Mouse (Mus musculus) MEL (cell line): ENCODE measurements around the gene Radil. TPM values are rescaled to one million over a fixed set of nuclear protein-coding genes. Genes with fewer than 3 reads are reported as not detected.
A peak's percentile ranks its signal among the peaks of the same experiment; 100 is the strongest.

Source experiments
- DNase-seq: peaks from one replicate; pipeline ENCODE4 v3.0.0; 2011; ENCODE audit warnings: low read depth, low spot score
- H3K27ac ChIP-seq: 2 replicates; pipeline ENCODE4 v1.5.1; 2012; ENCODE audit warnings: low read depth, mild to moderate bottlenecking, control low read depth, low read length, moderate library complexity; ENCODE audit not compliant: control insufficient read depth
- H3K27me3 ChIP-seq, 2 experiments: fragments of 150-350 bp in 1 of 2; sonication (generic) in 1 of 2; 2 replicates each; pipeline ENCODE4 v1.6.1; 2012; ENCODE audit warnings: low read length in 2 of 2, mild to moderate bottlenecking in 2 of 2, improper control_type of control experiment in 1 of 2, moderate library complexity in 1 of 2; ENCODE audit not compliant: insufficient read depth in 2 of 2, control insufficient read depth in 1 of 2
- H3K36me3 ChIP-seq, 2 experiments: 2 replicates each; pipeline ENCODE4 v1.6.1; 2012 to 2014; ENCODE audit warnings: low read length in 2 of 2, improper control_type of control experiment in 1 of 2, inconsistent platforms in 1 of 2, mild to moderate bottlenecking in 1 of 2; ENCODE audit not compliant: insufficient read depth in 2 of 2, control insufficient read depth in 1 of 2
- H3K4me1 ChIP-seq, 2 experiments: fragments of 150-350 bp in 1 of 2; sonication (generic) in 1 of 2; 2 replicates each; pipeline ENCODE4 v1.6.1; 2012; ENCODE audit warnings: low read length in 2 of 2, improper control_type of control experiment in 1 of 2, mild to moderate bottlenecking in 1 of 2; ENCODE audit not compliant: insufficient read depth in 2 of 2, control insufficient read depth in 1 of 2
- H3K4me3 ChIP-seq, 2 experiments: fragments of 150-350 bp in 1 of 2; sonication (generic) in 1 of 2; 2 replicates each; pipeline ENCODE4 v1.5.1; 2012; ENCODE audit warnings: low read depth in 2 of 2, low read length in 2 of 2, mild to moderate bottlenecking in 2 of 2, moderate library complexity in 2 of 2, control low read depth in 1 of 2, improper control_type of control experiment in 1 of 2; ENCODE audit not compliant: control insufficient read depth in 1 of 2, insufficient read depth in 1 of 2
- H3K79me2 ChIP-seq: 2 replicates; pipeline ENCODE4 v1.6.1; 2012; ENCODE audit warnings: mild to moderate bottlenecking, low read length, moderate library complexity; ENCODE audit not compliant: control insufficient read depth, poor library complexity, insufficient read depth
- H3K9ac ChIP-seq: 2 replicates; pipeline ENCODE4 v1.6.1; 2012; ENCODE audit warnings: low read depth, mild to moderate bottlenecking, control low read depth, low read length, moderate library complexity; ENCODE audit not compliant: control insufficient read depth, poor library complexity, severe bottlenecking
- H3K9me3 ChIP-seq: fragments of 150-350 bp; sonication (generic); replicated peaks from 2 replicates; pipeline ENCODE4 v1.6.1; 2012; ENCODE audit warnings: mild to moderate bottlenecking, low read length, improper control_type of control experiment, moderate library complexity; ENCODE audit not compliant: insufficient read depth
- BHLHE40 ChIP-seq: IDR thresholded peaks from 2 replicates; pipeline ENCODE4 v1.6.1; 2012; ENCODE audit warnings: low read depth, mild to moderate bottlenecking, inconsistent platforms, low read length, improper control_type of control experiment, borderline replicate concordance
- CHD1 ChIP-seq: IDR thresholded peaks from 2 replicates; pipeline ENCODE4 v1.6.1; 2012; ENCODE audit warnings: low read depth, mild to moderate bottlenecking, inconsistent platforms, low read length, improper control_type of control experiment
- CHD2 ChIP-seq: IDR thresholded peaks from 2 replicates; pipeline ENCODE4 v1.6.1; 2011; ENCODE audit warnings: low read length, improper control_type of control experiment
- CTCF ChIP-seq, 3 experiments: IDR thresholded peaks in 2 of 3; conservative IDR thresholded peaks in 1 of 3; 2 replicates each; pipeline ENCODE4 v1.5.1; 2011 to 2012; ENCODE audit warnings: low read length in 3 of 3, low read depth in 2 of 3, mild to moderate bottlenecking in 2 of 3, improper control_type of control experiment in 1 of 3, inconsistent platforms in 1 of 3, mixed read lengths in 1 of 3, moderate library complexity in 1 of 3; ENCODE audit not compliant: control insufficient read depth in 1 of 3, insufficient read depth in 1 of 3, poor library complexity in 1 of 3, severe bottlenecking in 1 of 3
- GABPA ChIP-seq: IDR thresholded peaks from 2 replicates; pipeline ENCODE4 v1.6.1; 2012; ENCODE audit warnings: low read depth, mild to moderate bottlenecking, inconsistent platforms, low read length, improper control_type of control experiment, moderate library complexity
- GATA1 ChIP-seq: IDR thresholded peaks from 2 replicates; pipeline ENCODE4 v1.6.1; 2011; ENCODE audit warnings: low read depth, low read length, improper control_type of control experiment
- HCFC1 ChIP-seq: IDR thresholded peaks from 2 replicates; pipeline ENCODE4 v1.6.1; 2012; ENCODE audit warnings: low read depth, mild to moderate bottlenecking, inconsistent platforms, low read length, improper control_type of control experiment, moderate library complexity
- JUND ChIP-seq: IDR thresholded peaks from 2 replicates; pipeline ENCODE4 v1.6.1; 2011; ENCODE audit warnings: low read depth, mild to moderate bottlenecking, improper control_type of control experiment, low read length
- KAT2A ChIP-seq: conservative IDR thresholded peaks from 2 replicates; pipeline ENCODE4 v1.6.1; 2012; ENCODE audit warnings: low read depth, low read length, improper control_type of control experiment, inconsistent platforms
- MAFK ChIP-seq: IDR thresholded peaks from 2 replicates; pipeline ENCODE4 v1.6.1; 2011; ENCODE audit warnings: low read depth, mild to moderate bottlenecking, low read length, improper control_type of control experiment, borderline replicate concordance
- MAX ChIP-seq: IDR thresholded peaks from 2 replicates; pipeline ENCODE4 v1.6.1; 2011; ENCODE audit warnings: low read length, improper control_type of control experiment
- MAZ ChIP-seq: IDR thresholded peaks from 2 replicates; pipeline ENCODE4 v1.6.1; 2012; ENCODE audit warnings: low read depth, mild to moderate bottlenecking, inconsistent platforms, low read length, improper control_type of control experiment
- MXI1 ChIP-seq: IDR thresholded peaks from 2 replicates; pipeline ENCODE4 v1.6.1; 2011; ENCODE audit warnings: mild to moderate bottlenecking, low read depth, low read length, improper control_type of control experiment
- MYB ChIP-seq: IDR thresholded peaks from 2 replicates; pipeline ENCODE4 v1.6.1; 2011; ENCODE audit warnings: mild to moderate bottlenecking, low read depth, low read length, improper control_type of control experiment
- MYC ChIP-seq: IDR thresholded peaks from 2 replicates; pipeline ENCODE4 v1.6.1; 2011; ENCODE audit warnings: low read depth, mild to moderate bottlenecking, low read length, improper control_type of control experiment, moderate library complexity
- NRF1 ChIP-seq: IDR thresholded peaks from 2 replicates; pipeline ENCODE4 v1.6.1; 2014; ENCODE audit warnings: low read depth, mild to moderate bottlenecking, inconsistent platforms, low read length, improper control_type of control experiment, moderate library complexity; ENCODE audit not compliant: poor library complexity, insufficient read depth, severe bottlenecking
- POLR2A ChIP-seq, 2 experiments: IDR thresholded peaks; 2 replicates each; pipeline ENCODE4 v1.6.1; 2011 to 2012; ENCODE audit warnings: low read length in 2 of 2, mild to moderate bottlenecking in 2 of 2, control low read depth in 1 of 2, improper control_type of control experiment in 1 of 2, low read depth in 1 of 2, moderate library complexity in 1 of 2; ENCODE audit not compliant: control insufficient read depth in 1 of 2, insufficient read depth in 1 of 2, poor library complexity in 1 of 2
- POLR2AphosphoS2 ChIP-seq: IDR thresholded peaks from 2 replicates; pipeline ENCODE4 v1.6.1; 2011; ENCODE audit warnings: low read length, improper control_type of control experiment
- POLR2AphosphoS5 ChIP-seq: IDR thresholded peaks from 2 replicates; pipeline ENCODE4 v1.6.1; 2012; ENCODE audit warnings: low read depth, borderline replicate concordance, mild to moderate bottlenecking, inconsistent platforms, low read length, moderate library complexity, mixed read lengths
- RAD21 ChIP-seq: IDR thresholded peaks from 2 replicates; pipeline ENCODE4 v1.6.1; 2011; ENCODE audit warnings: mild to moderate bottlenecking, low read depth, low read length, improper control_type of control experiment
- RCOR1 ChIP-seq: IDR thresholded peaks from 2 replicates; pipeline ENCODE4 v1.6.1; 2012; ENCODE audit warnings: low read depth, mild to moderate bottlenecking, inconsistent platforms, low read length, improper control_type of control experiment
- SIN3A ChIP-seq: IDR thresholded peaks from 2 replicates; pipeline ENCODE4 v1.6.1; 2012; ENCODE audit warnings: low read length, improper control_type of control experiment, inconsistent platforms
- SMC3 ChIP-seq: IDR thresholded peaks from 2 replicates; pipeline ENCODE4 v1.6.1; 2011; ENCODE audit warnings: low read depth, low read length, improper control_type of control experiment
- TBP ChIP-seq: IDR thresholded peaks from 2 replicates; pipeline ENCODE4 v1.8.0; 2011; ENCODE audit warnings: low read depth, low read length, improper control_type of control experiment
- USF1 ChIP-seq: IDR thresholded peaks from 2 replicates; pipeline ENCODE4 v1.6.1; 2014; ENCODE audit warnings: low read depth, mild to moderate bottlenecking, inconsistent platforms, low read length, improper control_type of control experiment, moderate library complexity
- USF2 ChIP-seq, 2 experiments: IDR thresholded peaks; 2 replicates each; pipeline ENCODE4 v1.6.1; 2011 to 2012; ENCODE audit warnings: improper control_type of control experiment in 2 of 2, low read length in 2 of 2, borderline replicate concordance in 1 of 2, inconsistent platforms in 1 of 2, low read depth in 1 of 2, mild to moderate bottlenecking in 1 of 2; ENCODE audit not compliant: insufficient read depth in 1 of 2
- ZC3H11A ChIP-seq: IDR thresholded peaks from 2 replicates; pipeline ENCODE4 v1.6.1; 2012; ENCODE audit warnings: low read depth, mild to moderate bottlenecking, inconsistent platforms, low read length, improper control_type of control experiment
- ZKSCAN1 ChIP-seq: IDR thresholded peaks from 2 replicates; pipeline ENCODE4 v1.6.1; 2012; ENCODE audit warnings: low read depth, mild to moderate bottlenecking, inconsistent platforms, low read length, improper control_type of control experiment, moderate library complexity
- ZMIZ1 ChIP-seq: IDR thresholded peaks from 2 replicates; pipeline ENCODE4 v1.6.1; 2012; ENCODE audit warnings: low read depth, mild to moderate bottlenecking, inconsistent platforms, low read length, improper control_type of control experiment, moderate library complexity
- ZNF384 ChIP-seq: IDR thresholded peaks from 2 replicates; pipeline ENCODE4 v1.6.1; 2012; ENCODE audit warnings: low read depth, mild to moderate bottlenecking, inconsistent platforms, low read length, improper control_type of control experiment
- polyA plus RNA-seq, 2 experiments: library from polyadenylated mRNA; stranded (reverse) in 1 of 2; unstranded in 1 of 2; fragments of >175 nt in 1 of 2; fragments of >200 nt in 1 of 2; gene quantifications; 2 replicates each; pipeline versions ENCODE4 v1.2.1 to v1.2.4; 2012; ENCODE audit warnings: low replicate concordance in 2 of 2, low read depth in 1 of 2; ENCODE audit not compliant: insufficient read length in 2 of 2, insufficient read depth in 1 of 2, missing spikeins in 1 of 2
- total RNA-seq: library from RNA; depleted of rRNA; stranded (reverse); fragments of 300-350 nt; gene quantifications from 2 replicates; pipeline ENCODE4 v1.2.3, GENCODE M21; 2012

Gene Radil
- total and polyA plus RNA-seq, 3 experiments = 0.07 to 0.27 TPM; not detected in 1

DNA sequence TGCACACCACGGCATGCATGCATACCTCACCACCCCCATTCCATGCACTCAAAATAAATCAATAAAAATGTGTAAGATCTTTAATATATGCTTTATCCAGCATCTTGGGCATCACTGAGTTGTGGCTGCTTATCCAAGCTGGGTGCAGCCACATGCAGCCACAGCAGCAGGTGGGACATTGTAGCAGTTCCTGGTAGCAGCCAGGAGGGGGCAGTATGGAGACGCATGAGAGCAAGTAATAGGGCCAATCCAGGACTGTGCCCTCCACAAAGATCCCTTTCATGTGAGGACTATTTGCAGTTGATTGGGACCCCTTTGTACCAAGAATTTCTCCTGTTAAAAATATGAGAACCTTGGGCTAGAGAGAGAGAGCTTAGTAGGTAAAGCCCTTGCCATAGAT, 68.4 kb downstream of the Radil start:
- Histone ChIP-seq H3K4me3 (no peak overlapping the region), H3K36me3 (no peaks in the 10 kb centered on the region), H3K9ac (no peak overlapping the region), H3K9me3 (no peaks in the 10 kb centered on the region), H3K27ac (no peak overlapping the region), H3K27me3 (no peaks in the 10 kb centered on the region), H3K79me2 (no peaks in the 10 kb centered on the region), H3K4me1 (no peaks in the 10 kb centered on the region)
- peak; percentile 80 for DNase-seq
- TF ChIP-seq JUND = no peak
- TF ChIP-seq CTCF (IDR thresholded peaks at IDR 0.05 in 2 of 3, conservative IDR thresholded peaks at IDR 0.05 in 1 of 3; ENCODE audit: control insufficient read depth in 1 of 3, insufficient read depth in 1 of 3, low read depth in 2 of 3, low read length in 3 of 3, poor library complexity in 1 of 3, severe bottlenecking in 1 of 3) = peak; percentile 77 to 94 (median 84)
- TF ChIP-seq ZNF384 = no peak
- no peak for TF ChIP-seq MXI1
- no peak for TF ChIP-seq HCFC1
- peak; percentile 52 for TF ChIP-seq SMC3
- peak; percentile 50 for TF ChIP-seq RAD21
- no peak for TF ChIP-seq SIN3A
- no peak for TF ChIP-seq CHD1

DNA sequence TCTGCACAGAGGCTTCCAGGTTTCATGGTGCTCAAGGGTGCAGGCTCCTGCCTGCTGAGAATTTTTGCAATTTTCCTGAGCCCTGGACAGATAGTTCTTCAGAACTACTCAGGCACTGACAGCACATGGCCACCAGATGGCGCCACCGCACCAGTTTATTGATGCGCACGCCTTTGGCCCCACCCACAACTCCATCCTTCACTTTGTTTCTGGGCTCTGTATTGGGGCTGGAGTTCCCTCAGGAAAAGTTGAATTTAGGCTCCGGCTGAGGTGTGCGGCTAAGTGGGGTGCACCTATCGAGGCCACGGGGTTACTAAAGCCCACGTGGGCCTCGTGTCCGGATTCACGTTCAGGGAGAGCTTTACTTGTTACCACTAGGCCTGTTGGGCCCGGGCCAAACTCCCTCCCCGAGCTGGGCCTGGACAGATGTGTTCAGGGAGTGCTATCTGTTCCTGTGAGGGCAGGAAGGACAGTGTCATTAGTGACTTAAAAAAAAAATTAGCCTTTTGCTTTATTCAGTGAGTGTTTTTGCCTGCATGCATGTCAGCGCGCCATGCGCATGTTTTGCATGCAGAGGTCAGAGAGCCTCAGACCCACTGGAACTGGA, 72.0 kb downstream of the Radil start:
- Histone ChIP-seq H3K9me3 (no peaks in the 10 kb centered on the region), H3K4me3 (peak overlapping the region; percentile 38 to 61), H3K36me3 (no peaks in the 10 kb centered on the region), H3K4me1 (no peaks in the 10 kb centered on the region), H3K9ac (peak overlapping the region; percentile 54), H3K79me2 (no peaks in the 10 kb centered on the region), H3K27ac (no peak overlapping the region), H3K27me3 (no peaks in the 10 kb centered on the region)
- peak; percentile 84 for DNase-seq
- TF ChIP-seq MAZ (peak; percentile 44; the same call in 1 of the 2 replicates), SIN3A (peak; percentile 52; the same call in 1 of the 2 replicates), RAD21 (peak; percentile 60), MYB (no peak), CHD1 (no peak), RCOR1 (no peak), TBP (no peak), SMC3 (peak; percentile 64), ZMIZ1 (no peak), MYC (peak; percentile 68), CTCF (IDR thresholded peaks at IDR 0.05 in 2 of 3, conservative IDR thresholded peaks at IDR 0.05 in 1 of 3; ENCODE audit: control insufficient read depth in 1 of 3, insufficient read depth in 1 of 3, low read depth in 2 of 3, low read length in 3 of 3, poor library complexity in 1 of 3, severe bottlenecking in 1 of 3) (peak; percentile 87 to 98 (median 90)), POLR2A (IDR thresholded peaks at IDR 0.05; ENCODE audit: control insufficient read depth in 1 of 2, insufficient read depth in 1 of 2, low read depth in 1 of 2, low read length in 2 of 2, poor library complexity in 1 of 2) (no peak), MAFK (no peak), ZC3H11A (no peak), POLR2AphosphoS2 (no peak), USF2 (IDR thresholded peaks at IDR 0.05; ENCODE audit: borderline replicate concordance in 1 of 2, insufficient read depth in 1 of 2, low read depth in 1 of 2, low read length in 2 of 2) (no peak), ZKSCAN1 (no peak), MAX (peak; percentile 71), GATA1 (no peak), BHLHE40 (no peak), NRF1 (peak; percentile 50; the same call in 1 of the 2 replicates), GABPA (no peak), CHD2 (no peak), USF1 (no peak), POLR2AphosphoS5 (no peak), ZNF384 (no peak), KAT2A (no peak)
